Mouse (Mus musculus) ES-E14 (cell line): ENCODE data around the gene Ablim1. TPM values are rescaled to one million over a fixed set of nuclear protein-coding genes. Genes with fewer than 3 reads are reported as not detected.

ENCODE experiments used
- DNase-seq: peaks from one replicate; pipeline ENCODE4 v3.0.0-alpha.2; 2013; ENCODE audit warnings: low read depth, low spot score
- H3K27ac ChIP-seq: 2 replicates; pipeline ENCODE4 v1.5.1; 2012; ENCODE audit warnings: low read depth, mild to moderate bottlenecking, low read length, moderate library complexity, mixed read lengths; ENCODE audit not compliant: poor library complexity, insufficient read depth, severe bottlenecking
- H3K36me3 ChIP-seq: 2 replicates; pipeline ENCODE4 v1.6.1; 2012; ENCODE audit warnings: mild to moderate bottlenecking, low read length, moderate library complexity, mixed read lengths; ENCODE audit not compliant: control insufficient read depth, poor library complexity, insufficient read depth, severe bottlenecking
- H3K4me1 ChIP-seq, 2 experiments: fragments of 150-350 bp in 1 of 2; sonication (generic) in 1 of 2; 2 replicates each; pipeline ENCODE4 v1.6.1; 2012; ENCODE audit warnings: low read length in 2 of 2, mild to moderate bottlenecking in 1 of 2, mixed read lengths in 1 of 2; ENCODE audit not compliant: control insufficient read depth in 2 of 2, insufficient read depth in 2 of 2, poor library complexity in 1 of 2
- H3K4me3 ChIP-seq, 2 experiments: fragments of 150-350 bp in 1 of 2; sonication (generic) in 1 of 2; 2 replicates each; pipeline ENCODE4 v1.5.1; 2012; ENCODE audit warnings: low read length in 2 of 2, low read depth in 1 of 2, mild to moderate bottlenecking in 1 of 2, mixed read lengths in 1 of 2; ENCODE audit not compliant: insufficient read depth in 1 of 2, poor library complexity in 1 of 2, severe bottlenecking in 1 of 2
- H3K9ac ChIP-seq: 2 replicates; pipeline ENCODE4 v1.6.1; 2012; ENCODE audit warnings: low read depth, mild to moderate bottlenecking, low read length, mixed read lengths; ENCODE audit not compliant: poor library complexity, insufficient read depth, severe bottlenecking
- H3K9me3 ChIP-seq: fragments of 150-350 bp; sonication (generic); 2 replicates; pipeline ENCODE4 v1.6.1; 2012; ENCODE audit warnings: low read depth, mild to moderate bottlenecking, low read length; ENCODE audit not compliant: control insufficient read depth, insufficient read depth
- CHD2 ChIP-seq: IDR thresholded peaks from 2 replicates; pipeline ENCODE4 v1.6.1; 2014; ENCODE audit warnings: mild to moderate bottlenecking, low read depth, low read length, inconsistent platforms
- HCFC1 ChIP-seq: IDR thresholded peaks from 2 replicates; pipeline ENCODE4 v1.6.1; 2012; ENCODE audit warnings: low read length, inconsistent platforms, borderline replicate concordance; ENCODE audit not compliant: insufficient read depth
- MAFK ChIP-seq: IDR thresholded peaks from 2 replicates; pipeline ENCODE4 v1.6.1; 2014; ENCODE audit warnings: mild to moderate bottlenecking, low read depth, low read length, inconsistent platforms; ENCODE audit not compliant: insufficient read depth
- ZC3H11A ChIP-seq: IDR thresholded peaks from 2 replicates; pipeline ENCODE4 v1.6.1; 2012; ENCODE audit warnings: low read depth, mild to moderate bottlenecking, inconsistent platforms, low read length, borderline replicate concordance
- ZNF384 ChIP-seq: IDR thresholded peaks from 2 replicates; pipeline ENCODE4 v1.6.1; 2012; ENCODE audit warnings: low read depth, low read length, inconsistent platforms
- in situ Hi-C, 2 experiments: fragments of 600-800 bp; cut with MboI; formaldehyde crosslinking; loops; one replicate each; pipeline ENCODE4 v1.15.1; 2025; ENCODE audit warnings: low sequenced_read_pairs in 2 of 2, inconsistent platforms in 1 of 2; ENCODE audit not compliant: unreplicated experiment in 2 of 2
- total RNA-seq: library from RNA; depleted of rRNA; stranded (reverse); fragments of 300-350 nt; gene quantifications from 2 replicates; pipeline ENCODE4 v1.2.3, GENCODE M21; 2012

Ablim1 gene
- total RNA-seq, 1 experiment: 5.4 TPM

DNA sequence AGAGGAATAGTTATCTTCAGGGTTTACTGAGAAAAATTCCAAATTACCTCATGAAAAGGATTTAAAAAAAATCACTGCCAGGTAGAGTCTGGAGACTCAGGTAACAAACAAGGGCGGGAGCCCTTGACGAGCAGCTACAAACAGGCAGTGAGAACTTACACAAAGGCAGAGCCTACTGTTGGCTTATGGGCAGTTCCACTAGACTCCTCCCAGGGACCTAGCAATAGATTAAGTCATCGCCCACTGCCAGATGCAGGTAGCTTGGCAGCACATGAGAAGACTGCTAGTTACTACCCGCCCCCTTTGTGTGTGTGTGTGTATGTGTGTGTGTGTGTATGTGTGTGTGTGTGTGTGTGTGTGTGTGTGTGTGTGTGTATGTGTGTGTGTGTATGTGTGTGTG lies 193.7 kb downstream of the Ablim1 start:
- Histone ChIP-seq H3K4me1 (peaks cover 4 to 6% of the 10 kb centered on the region in 2 experiments; a peak in 3 of 4 replicates), H3K4me3 (no peak overlapping the region), H3K36me3 (no peaks in the 10 kb centered on the region), H3K9ac (no peak overlapping the region), H3K27ac (no peak overlapping the region), H3K9me3 (no peaks in the 10 kb centered on the region)
- in situ Hi-C loops: no loop called here
- no peak for DNase-seq
- TF ChIP-seq CHD2 (no peak), ZNF384 (no peak)

DNA sequence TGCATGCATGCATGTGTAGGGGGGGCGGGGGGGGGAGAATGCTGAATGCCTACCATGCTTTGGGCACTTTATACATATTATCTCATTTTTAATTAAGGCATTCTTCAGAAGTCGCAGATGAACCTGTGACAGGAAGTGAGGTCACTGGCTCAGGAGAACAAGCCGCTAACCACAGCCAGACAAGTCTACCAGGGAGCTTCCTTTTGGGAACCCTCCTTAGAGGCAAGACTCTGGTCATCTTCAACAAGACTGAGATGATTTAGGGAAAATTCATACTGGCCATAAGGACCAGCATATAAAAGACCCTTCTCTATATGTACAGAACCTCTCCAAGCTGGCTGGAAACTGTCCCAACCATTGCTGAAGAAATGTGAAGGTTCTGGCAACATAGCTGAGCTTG lies 195.1 kb downstream of the Ablim1 start:
- no peak for TF ChIP-seq ZC3H11A
- no peak for TF ChIP-seq ZNF384
- no peak for TF ChIP-seq CHD2
- no peak for TF ChIP-seq HCFC1
- no peak for TF ChIP-seq MAFK
- peaks cover 4 to 6% of the 10 kb centered on the region in 2 experiments; a peak in 3 of 4 replicates for H3K4me1 ChIP-seq
- in situ Hi-C loops: no loop called here
- no peaks in the 10 kb centered on the region for H3K9me3 ChIP-seq
- H3K36me3 ChIP-seq: no peaks in the 10 kb centered on the region
- DNase-seq: no peak
- H3K9ac ChIP-seq: no peak overlapping the region
- H3K4me3 ChIP-seq: no peak overlapping the region
- no peak overlapping the region for H3K27ac ChIP-seq

DNA sequence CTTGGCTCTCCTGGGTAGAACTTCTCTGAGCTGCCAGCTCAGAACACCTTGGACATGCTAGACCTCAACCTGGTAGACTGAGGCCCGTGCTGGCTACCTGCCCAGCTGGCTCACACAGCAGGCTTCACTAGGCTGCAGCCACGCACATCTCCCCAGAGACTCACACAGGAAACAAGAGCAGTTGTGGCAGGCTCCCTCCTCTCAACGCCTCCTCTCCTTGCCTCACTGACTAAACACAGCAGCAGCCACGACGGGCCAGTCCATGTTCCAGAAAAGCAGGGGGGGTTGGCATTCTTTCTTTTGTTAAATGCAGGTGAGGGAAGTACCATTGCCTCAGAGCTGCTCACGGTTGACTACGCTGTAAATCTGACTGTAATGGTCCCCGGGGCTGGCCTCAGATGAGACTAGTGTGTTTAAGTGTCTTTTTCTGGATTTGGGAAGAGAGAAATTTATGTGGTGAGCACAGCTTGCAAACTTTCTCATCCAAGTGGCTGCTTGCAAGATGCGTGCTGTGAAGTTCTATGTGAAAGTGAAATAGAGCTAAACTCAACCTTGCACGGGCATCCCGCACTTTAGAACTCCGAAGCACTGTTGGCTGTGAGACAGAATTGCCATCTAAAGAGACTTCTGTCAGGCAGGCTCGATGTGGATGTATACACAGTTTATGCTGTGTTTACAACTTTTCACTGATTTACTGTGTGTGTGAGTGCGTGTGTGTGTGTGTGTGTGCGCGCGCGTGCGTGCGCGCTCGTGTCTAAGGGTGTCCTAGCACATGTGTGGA lies 195.7 kb downstream of the Ablim1 start:
- in situ Hi-C loops: no loop called here
- H3K4me1 ChIP-seq: peaks cover 4 to 6% of the 10 kb centered on the region in 2 experiments; a peak in 3 of 4 replicates

DNA sequence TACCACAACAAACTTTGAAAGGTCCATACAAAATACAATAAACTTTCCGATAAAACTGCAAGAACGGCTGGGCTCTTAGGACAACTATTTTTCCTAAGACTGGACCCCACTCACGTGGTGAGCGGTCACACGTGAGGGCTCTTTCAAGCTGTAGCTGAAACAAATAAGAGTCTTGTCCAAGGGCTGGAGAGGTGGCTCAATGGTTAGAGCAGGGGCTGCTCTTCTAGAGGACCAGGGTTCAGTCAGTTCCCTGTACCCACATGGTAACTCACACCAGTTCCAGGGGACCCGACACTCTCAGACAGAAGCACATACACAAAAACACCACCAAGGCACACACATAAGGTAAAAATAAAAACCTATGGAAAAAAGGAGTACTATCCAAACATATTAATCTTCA lies 197.0 kb downstream of the Ablim1 start:
- H3K4me3 ChIP-seq: no peak overlapping the region
- TF ChIP-seq ZC3H11A (no peak), CHD2 (no peak), HCFC1 (no peak)
- no peak for DNase-seq
- no peaks in the 10 kb centered on the region for H3K36me3 ChIP-seq
- no peaks in the 10 kb centered on the region for H3K9me3 ChIP-seq
- H3K9ac ChIP-seq: no peak overlapping the region
- in situ Hi-C loops: no loop called here
- H3K4me1 ChIP-seq: peaks cover 4 to 6% of the 10 kb centered on the region in 2 experiments; a peak in 3 of 4 replicates
- H3K27ac ChIP-seq: no peak overlapping the region

More for the DNA sequence above, 195.7 kb downstream of the Ablim1 start:
- no peak overlapping the region for H3K27ac ChIP-seq
- H3K9me3 ChIP-seq: no peaks in the 10 kb centered on the region
- DNase-seq: peak; percentile 86
- peak overlapping the region in 1 of 2 experiments; percentile 40; a peak in 2 of 4 replicates for H3K4me3 ChIP-seq
- H3K36me3 ChIP-seq: no peaks in the 10 kb centered on the region
- no peak overlapping the region for H3K9ac ChIP-seq
- TF ChIP-seq ZC3H11A: no peak
- TF ChIP-seq CHD2: no peak
- no peak for TF ChIP-seq ZNF384
- no peak for TF ChIP-seq MAFK
- TF ChIP-seq HCFC1: no peak
